Mouse (Mus musculus): ENCODE measurements at regions not wholly inside any gene's neighbourhood (a gene's known extent, or its start where the extent isn't known, plus 50 kb on each side); places are given as distances from the start of the nearest gene placed in this dataset.
A peak's percentile ranks its signal among the peaks of the same experiment; 100 is the strongest.

GRCm38 (mm10) chr1:73857497-73857896 is 266.8 kb downstream of the Tns1 start:
- DNase-seq (ENCODE audit: low read depth, low spot score): no peak

GRCm38 (mm10) chr1:73856811-73857210 is 267.4 kb downstream of the Tns1 start:
- DNase-seq (ENCODE audit: low read depth, low spot score): no peak

GRCm38 (mm10) chr1:73855306-73855705 is 268.9 kb downstream of the Tns1 start:
- DNase-seq (ENCODE audit: low read depth, low spot score): no peak

- no peak for DNase-seq (ENCODE audit: low read depth, low spot score)
These were observed 270.4 kb downstream of the Tns1 start for GRCm38 (mm10) chr1:73853851-73854250.

- no peak for DNase-seq (ENCODE audit: low read depth, low spot score)
These were observed 273.9 kb downstream of the Tns1 start for GRCm38 (mm10) chr1:73850173-73851014.

- DNase-seq (ENCODE audit: low read depth, low spot score): no peak
These were observed 275.9 kb downstream of the Tns1 start for GRCm38 (mm10) chr1:73848370-73848769.

- DNase-seq (ENCODE audit: low read depth, low spot score): no peak
These were observed 277.1 kb downstream of the Tns1 start for GRCm38 (mm10) chr1:73847126-73847525.

GRCm38 (mm10) chr1:73845115-73845514 is 279.1 kb downstream of the Tns1 start:
- DNase-seq (ENCODE audit: low read depth, low spot score): no peak

GRCm38 (mm10) chr1:73844574-73844973 is 279.7 kb downstream of the Tns1 start:
- no peak for DNase-seq (ENCODE audit: low read depth, low spot score)

GRCm38 (mm10) chr1:73839351-73839750 is 284.9 kb downstream of the Tns1 start:
- DNase-seq (ENCODE audit: low read depth, low spot score): no peak

GRCm38 (mm10) chr1:73836680-73837079 is 287.6 kb downstream of the Tns1 start:
- no peak for DNase-seq (ENCODE audit: low read depth, low spot score)

GRCm38 (mm10) chr1:73834566-73834965 is 289.7 kb downstream of the Tns1 start:
- peak; percentile 53 for DNase-seq (ENCODE audit: low read depth, low spot score)

- DNase-seq (ENCODE audit: low read depth, low spot score): no peak
These were observed 293.6 kb downstream of the Tns1 start for GRCm38 (mm10) chr1:73830486-73831132.

GRCm38 (mm10) chr1:73828996-73829395 is 295.3 kb downstream of the Tns1 start:
- DNase-seq (ENCODE audit: low read depth, low spot score): no peak

GRCm38 (mm10) chr1:73826243-73826930 is 297.9 kb downstream of the Tns1 start:
- peak; percentile 71 for DNase-seq (ENCODE audit: low read depth, low spot score)

GRCm38 (mm10) chr1:73824406-73825184 is 299.7 kb downstream of the Tns1 start:
- DNase-seq (ENCODE audit: low read depth, low spot score): peak; percentile 71

- no peak for DNase-seq (ENCODE audit: low read depth, low spot score)
These were observed 300.5 kb downstream of the Tns1 start for GRCm38 (mm10) chr1:73823726-73824125.

- DNase-seq (ENCODE audit: low read depth, low spot score): no peak
These were observed 301.6 kb downstream of the Tns1 start for GRCm38 (mm10) chr1:73822616-73823015.

- DNase-seq (ENCODE audit: low read depth, low spot score): no peak
These were observed 303.5 kb downstream of the Tns1 start for GRCm38 (mm10) chr1:73820701-73821100.

- DNase-seq (ENCODE audit: low read depth, low spot score): no peak
These were observed 317.0 kb downstream of the Tns1 start for GRCm38 (mm10) chr1:73807206-73807605.

GRCm38 (mm10) chr1:73805156-73805555 is 319.1 kb downstream of the Tns1 start:
- DNase-seq (ENCODE audit: low read depth, low spot score): no peak

- no peak for DNase-seq (ENCODE audit: low read depth, low spot score)
These were observed 324.3 kb downstream of the Tns1 start for GRCm38 (mm10) chr1:73799996-73800395.

Measured in A20 (cell line).